Mouse (Mus musculus) layer of hippocampus, adult 9-11 months (tissue): Measurements from ENCODE around the gene Fer.
A peak's percentile ranks its signal among the peaks of the same experiment; 100 is the strongest.

ENCODE experiments used
- DNase-seq: peaks from one replicate; pipeline ENCODE4 v3.0.0; 2022

Fer gene

GRCm38 (mm10) chr17:63980167-63980566, 117.3 kb downstream of the Fer start:
- no peak for DNase-seq

- DNase-seq: no peak
Observed at GRCm38 (mm10) chr17:63988710-63989109, 125.8 kb downstream of the Fer start.

GRCm38 (mm10) chr17:63991160-63991559, 128.3 kb downstream of the Fer start:
- no peak for DNase-seq

- DNase-seq: peak; percentile 35
Observed at GRCm38 (mm10) chr17:63995921-63996320, 133.1 kb downstream of the Fer start.

- DNase-seq: no peak
Observed at GRCm38 (mm10) chr17:63997643-63998042, 134.8 kb downstream of the Fer start.

GRCm38 (mm10) chr17:64003444-64003843, 140.6 kb downstream of the Fer start:
- no peak for DNase-seq

GRCm38 (mm10) chr17:64005575-64006249, 142.8 kb downstream of the Fer start:
- no peak for DNase-seq

GRCm38 (mm10) chr17:64016606-64017005, 153.7 kb downstream of the Fer start:
- DNase-seq: no peak

- DNase-seq: no peak
Observed at GRCm38 (mm10) chr17:64018240-64018639, 155.4 kb downstream of the Fer start.

- DNase-seq: no peak
Observed at GRCm38 (mm10) chr17:64018870-64019269, 156.0 kb downstream of the Fer start.

GRCm38 (mm10) chr17:64019646-64020045, 156.8 kb downstream of the Fer start:
- DNase-seq: peak; percentile 35

- DNase-seq: no peak
Observed at GRCm38 (mm10) chr17:64026485-64026884, 163.6 kb downstream of the Fer start.

GRCm38 (mm10) chr17:64041771-64042170, 178.9 kb downstream of the Fer start:
- no peak for DNase-seq

- peak; percentile 91 for DNase-seq
Observed at GRCm38 (mm10) chr17:64045326-64045725, 182.5 kb downstream of the Fer start.

GRCm38 (mm10) chr17:64046557-64046956, 183.7 kb downstream of the Fer start:
- DNase-seq: no peak

GRCm38 (mm10) chr17:64050911-64051310, 188.0 kb downstream of the Fer start:
- no peak for DNase-seq

- DNase-seq: no peak
Observed at GRCm38 (mm10) chr17:64053636-64054035, 190.8 kb downstream of the Fer start.

GRCm38 (mm10) chr17:64060529-64060928, 197.7 kb downstream of the Fer start:
- no peak for DNase-seq

- DNase-seq: no peak
Observed at GRCm38 (mm10) chr17:64065243-64065642, 202.4 kb downstream of the Fer start.

- no peak for DNase-seq
Observed at GRCm38 (mm10) chr17:64077392-64077791, 214.5 kb downstream of the Fer start.

- DNase-seq: no peak
Observed at GRCm38 (mm10) chr17:64084751-64085150, 221.9 kb downstream of the Fer start.

GRCm38 (mm10) chr17:64085493-64085892, 222.6 kb downstream of the Fer start:
- no peak for DNase-seq

- no peak for DNase-seq
Observed at GRCm38 (mm10) chr17:64086875-64087608, 224.2 kb downstream of the Fer start.

- DNase-seq: no peak
Observed at GRCm38 (mm10) chr17:64087871-64088270, 225.0 kb downstream of the Fer start.

- DNase-seq: no peak
Observed at GRCm38 (mm10) chr17:64093716-64094115, 230.9 kb downstream of the Fer start.
